Mouse (Mus musculus) kidney, adult 8-10 months (tissue): ENCODE results near the gene Timp1.
A peak's percentile ranks its signal among the peaks of the same experiment; 100 is the strongest.

Experiments
- DNase-seq, 2 experiments: peaks; one replicate each; pipeline ENCODE4 v3.0.0; 2022

Gene Timp1

GRCm38 (mm10) chrX:20869962-20870513 lies at the start of gene Timp1:
Gene Timp1, plus strand, starts transcription at chrX:20870166.
- no peak for DNase-seq

DNA sequence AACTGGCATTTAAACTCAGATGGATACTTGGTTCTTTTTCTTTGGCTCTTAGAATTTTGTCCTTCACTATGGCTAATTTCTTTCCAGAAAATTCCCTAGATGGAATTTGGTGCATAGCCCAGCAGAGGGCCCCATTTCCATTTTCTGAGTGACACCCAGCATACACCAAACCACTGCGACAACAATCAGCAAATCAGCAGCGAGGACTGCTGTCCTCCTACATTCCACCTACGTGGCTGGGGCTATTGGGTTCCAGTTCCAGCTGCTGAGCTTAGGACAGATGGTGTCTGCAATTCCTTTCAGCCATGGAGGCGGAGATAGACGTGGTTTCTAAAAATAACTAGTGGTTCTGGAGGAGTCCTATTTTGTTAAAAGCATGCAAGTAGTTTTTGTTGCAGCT lies 41.0 kb upstream of the Timp1 start:
- peak; percentile 43 to 49 for DNase-seq

GRCm38 (mm10) chrX:20847232-20847631 lies 22.7 kb upstream of the Timp1 start:
- DNase-seq: no peak

DNA sequence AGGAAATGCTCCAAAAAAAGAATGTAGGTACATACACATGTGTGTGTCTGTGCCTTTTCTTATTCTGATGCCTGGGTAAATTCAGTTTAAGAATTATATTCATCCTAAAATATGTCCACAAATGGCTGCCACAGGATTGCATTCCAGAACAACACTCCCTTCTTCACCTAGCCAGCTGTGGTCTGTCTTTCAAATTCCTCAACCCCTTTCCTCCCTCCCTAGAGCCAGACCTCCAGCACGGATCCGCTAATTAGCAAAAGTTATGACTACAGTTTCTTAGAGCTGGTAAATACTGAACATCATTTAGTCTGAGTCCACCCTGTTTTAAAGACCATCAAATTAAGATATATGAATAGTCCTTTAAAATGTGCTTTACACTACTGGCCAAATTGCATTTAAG lies 22.1 kb upstream of the Timp1 start:
- DNase-seq: no peak

GRCm38 (mm10) chrX:20848256-20848984 lies 21.5 kb upstream of the Timp1 start:
- peak; percentile 93 to 96 for DNase-seq

DNA sequence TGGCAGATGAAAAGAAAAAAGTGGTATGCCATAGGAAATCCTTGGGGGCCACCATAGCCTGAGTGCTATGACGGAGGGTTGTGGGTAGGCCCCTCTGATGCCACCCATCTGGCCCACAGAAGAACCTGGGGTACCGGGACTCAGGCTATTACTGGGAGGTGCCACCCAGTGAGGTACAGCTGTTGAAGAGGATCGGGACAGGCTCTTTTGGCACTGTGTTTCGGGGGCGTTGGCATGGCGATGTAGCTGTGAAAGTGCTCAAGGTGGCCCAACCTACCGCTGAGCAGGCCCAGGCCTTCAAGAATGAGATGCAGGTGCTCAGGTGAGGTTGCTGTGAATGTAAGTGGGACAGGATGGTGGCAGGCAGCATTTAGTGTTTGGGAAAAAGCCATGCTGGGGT lies 16.2 kb upstream of the Timp1 start:
- DNase-seq: no peak

DNA sequence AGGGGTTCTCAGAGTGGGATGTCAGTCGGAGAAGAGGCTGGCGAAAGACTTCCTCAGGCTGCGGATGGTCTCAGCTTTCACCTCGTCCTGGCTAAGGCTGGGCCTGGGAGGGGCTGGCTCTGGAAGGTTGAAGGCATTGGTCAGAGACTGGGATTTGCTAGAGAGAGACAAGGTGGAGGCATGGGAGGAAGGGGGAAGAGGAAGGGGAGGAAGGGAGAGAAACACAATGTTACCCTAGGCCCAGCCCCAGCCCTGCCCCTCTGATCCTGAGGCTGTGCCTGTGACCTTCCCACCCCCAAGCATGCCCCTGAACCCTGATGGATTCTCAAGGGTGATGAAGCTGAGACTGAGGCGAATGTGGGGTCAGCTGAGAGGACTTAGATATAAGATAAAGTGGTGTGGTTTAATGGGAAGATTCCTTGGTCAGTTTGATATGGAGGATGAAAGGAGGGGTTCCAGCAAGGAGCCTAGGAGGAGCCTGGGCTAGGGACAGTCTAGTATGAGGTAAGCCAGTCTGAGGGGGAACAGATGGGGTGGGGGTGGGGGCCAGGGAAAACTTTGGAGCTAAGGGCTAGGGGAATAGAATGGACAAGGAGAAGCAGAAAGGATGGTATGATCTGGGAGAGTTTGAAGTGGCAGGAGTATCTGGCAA lies 8.4 kb upstream of the Timp1 start:
- no peak for DNase-seq

- DNase-seq: no peak
These were observed 7.6 kb upstream of the Timp1 start for GRCm38 (mm10) chrX:20862105-20863065.

GRCm38 (mm10) chrX:20863161-20864101 lies 6.5 kb upstream of the Timp1 start:
- DNase-seq: no peak

DNA sequence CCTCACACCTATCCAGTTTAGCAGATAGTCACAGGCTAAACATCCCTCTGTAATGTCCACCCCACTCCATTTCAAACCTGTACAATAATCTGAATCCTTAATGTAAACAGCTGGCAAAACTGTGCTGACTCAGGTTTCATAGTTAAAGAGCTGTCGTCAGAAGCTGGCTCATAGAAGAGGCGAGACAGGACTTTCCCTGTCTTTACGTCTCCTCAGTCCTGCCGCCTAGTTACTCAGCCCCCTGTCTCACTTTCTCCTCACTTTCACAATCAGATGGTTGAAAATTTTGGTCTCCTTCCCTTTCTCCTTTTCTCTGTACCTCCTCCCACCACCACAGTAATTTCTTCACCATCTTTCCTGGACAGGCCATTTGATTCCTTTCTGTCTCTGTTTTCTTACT lies 1.9 kb upstream of the Timp1 start:
- DNase-seq: no peak

GRCm38 (mm10) chrX:20869203-20869602 lies 763 bp upstream of the Timp1 start:
- no peak for DNase-seq

DNA sequence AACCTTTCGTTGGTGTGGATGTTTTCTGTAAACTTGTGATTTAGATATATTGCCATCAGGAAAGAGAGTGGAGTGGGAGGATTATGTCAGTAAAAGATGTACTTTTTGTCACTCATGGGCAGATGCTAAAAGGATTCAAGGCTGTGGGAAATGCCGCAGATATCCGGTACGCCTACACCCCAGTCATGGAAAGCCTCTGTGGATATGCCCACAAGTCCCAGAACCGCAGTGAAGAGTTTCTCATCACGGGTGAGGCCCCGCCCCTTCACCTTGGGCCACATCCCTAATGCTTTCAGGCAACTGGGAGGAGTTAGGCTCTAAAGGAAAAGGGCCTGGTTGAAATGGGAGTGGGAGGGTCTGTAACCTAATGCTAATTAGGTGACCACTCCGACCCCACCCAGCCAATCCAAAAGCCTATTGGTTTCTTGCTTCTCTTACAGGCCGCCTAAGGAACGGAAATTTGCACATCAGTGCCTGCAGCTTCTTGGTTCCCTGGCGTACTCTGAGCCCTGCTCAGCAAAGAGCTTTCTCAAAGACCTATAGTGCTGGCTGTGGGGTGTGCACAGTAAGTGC lies 3.0 kb downstream of the Timp1 start:
- DNase-seq: no peak

- DNase-seq: no peak
These were observed 5.3 kb downstream of the Timp1 start for GRCm38 (mm10) chrX:20875241-20875640.

GRCm38 (mm10) chrX:20910074-20910473 lies 40.1 kb downstream of the Timp1 start:
- no peak for DNase-seq

- DNase-seq: no peak
These were observed 43.8 kb downstream of the Timp1 start for GRCm38 (mm10) chrX:20913726-20914125.

DNA sequence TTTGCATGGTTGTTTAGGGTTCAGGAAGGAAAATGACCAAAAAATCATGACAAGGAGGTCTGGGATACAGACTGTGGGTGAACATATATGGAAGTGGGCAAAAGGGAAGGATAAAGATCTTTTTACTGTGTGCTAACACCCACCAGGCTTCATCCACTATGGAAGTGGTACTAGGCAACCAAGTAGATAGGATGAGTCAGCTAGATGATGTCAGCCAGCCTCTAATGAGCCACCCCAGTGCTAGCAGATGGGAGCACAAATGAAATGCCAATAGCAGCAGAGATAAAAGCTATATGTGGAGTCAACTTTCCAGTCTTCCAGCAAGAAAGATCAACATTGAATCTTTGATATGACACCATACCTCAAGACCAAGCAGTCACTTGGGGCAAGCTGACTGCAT lies 45.1 kb downstream of the Timp1 start:
- DNase-seq: no peak

DNA sequence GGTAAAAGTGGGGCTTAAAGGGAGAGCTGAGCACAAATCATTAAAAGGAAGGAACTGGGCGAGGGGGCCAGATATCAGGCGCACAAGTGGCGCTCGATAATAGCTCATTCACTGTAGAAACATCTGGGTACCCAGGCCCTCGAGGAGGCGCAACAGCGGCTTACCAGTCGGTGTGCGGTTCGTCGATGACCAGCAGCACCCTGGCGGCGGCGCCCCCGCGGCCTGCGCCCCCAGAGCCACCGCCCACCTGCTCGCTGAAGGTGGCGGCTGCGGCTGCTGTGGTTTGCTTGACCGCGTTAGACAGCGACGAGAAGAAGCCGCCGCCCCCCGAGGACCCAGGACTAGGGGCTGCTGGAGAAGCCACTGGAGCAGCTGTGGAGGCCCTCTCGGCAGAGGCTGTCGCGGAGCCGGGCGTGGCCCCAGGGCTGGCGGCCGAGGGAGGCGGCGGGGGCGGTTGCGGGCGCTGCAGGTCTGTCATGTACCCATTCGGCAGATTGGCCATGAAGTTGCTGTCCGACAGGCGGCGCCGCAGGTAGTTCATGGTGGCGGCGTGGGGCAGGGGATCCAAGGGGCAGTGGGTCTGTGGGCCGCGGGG lies 50.4 kb downstream of the Timp1 start:
- no peak for DNase-seq

GRCm38 (mm10) chrX:20920844-20921364 lies 50.9 kb downstream of the Timp1 start, which contains the start of gene Syn1:
Gene Syn1, minus strand, starts transcription at chrX:20921004.
- peak; percentile 68 for DNase-seq

DNA sequence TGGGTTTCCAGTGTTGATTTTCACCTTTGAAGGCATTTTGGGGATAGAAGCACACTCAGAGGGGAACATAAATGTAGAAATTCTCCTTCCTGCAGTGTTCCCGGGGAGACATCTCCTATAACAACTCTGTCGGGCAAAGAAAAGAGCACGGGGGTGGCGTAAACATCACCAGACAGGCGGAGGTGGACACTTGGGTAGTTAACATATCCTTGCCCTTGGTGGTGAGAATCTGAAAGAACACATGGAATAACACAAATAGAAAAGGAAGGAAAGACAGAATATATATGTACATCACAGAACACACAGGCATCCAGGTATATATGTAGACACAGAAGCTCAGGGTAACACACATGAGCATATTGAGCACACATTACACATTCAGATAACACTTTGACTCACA lies 51.4 kb downstream of the Timp1 start:
- DNase-seq: no peak

DNA sequence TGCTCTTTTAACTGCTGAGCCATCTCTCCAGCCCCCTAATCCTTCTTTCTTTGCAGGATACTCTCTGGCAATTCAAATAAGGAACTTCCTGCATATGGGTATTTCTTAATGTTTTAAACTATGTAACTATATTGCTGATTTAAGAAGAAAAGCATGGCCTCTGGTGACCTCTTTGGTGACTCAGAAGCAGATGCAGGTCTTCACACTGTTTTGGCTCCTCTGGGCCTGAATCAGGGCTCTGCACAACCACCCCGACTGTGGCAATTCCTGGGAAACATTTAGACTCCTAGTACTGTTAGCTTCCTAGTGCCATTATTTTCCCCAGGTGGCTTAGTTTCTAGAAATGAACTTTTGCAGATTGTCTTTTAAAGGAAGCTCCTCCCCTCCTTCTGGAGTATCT lies 53.5 kb downstream of the Timp1 start:
- DNase-seq: no peak
